In genomic region chr12:55447396-55447760, GRCm38 (mm10) we compare ENCODE assay signal across 8 mouse cellular contexts. TPM values are rescaled to one million over a fixed set of nuclear protein-coding genes. Genes with fewer than 3 reads are reported as not detected.
DNase-seq lines count a peak whose midpoint lies in the region; ATAC-seq and TF ChIP-seq lines count a peak whose summit lies in the region.

No protein-coding gene starts in this region.

- no peaks in the 10 kb centered on the region for H3K9me3 ChIP-seq in heart, postnatal 0 days (replicated peaks; ENCODE audit: control insufficient read depth, low read length)
- H3K9me3 ChIP-seq in forebrain, embryonic 16.5 days (ENCODE audit: control insufficient read depth, low read length): no peaks in the 10 kb centered on the region
- no peaks in the 10 kb centered on the region for H3K9me3 ChIP-seq in liver, postnatal 0 days (ENCODE audit: low read length)

- H3K27me3 ChIP-seq in heart, postnatal 0 days (ENCODE audit: control insufficient read depth, insufficient read depth, low read length): no peaks in the 10 kb centered on the region
- no peaks in the 10 kb centered on the region for H3K27me3 ChIP-seq in forebrain, embryonic 16.5 days (replicated peaks; ENCODE audit: control insufficient read depth, insufficient read depth, low read length)
- H3K27me3 ChIP-seq in liver, postnatal 0 days (ENCODE audit: insufficient read depth, low read length): no peaks in the 10 kb centered on the region

- intact Hi-C loops in left cerebral cortex, postnatal 25 days (cut with DNase I): loop anchor here (2.0 kb wide), 1 partner anchor 49 kb away; no protein-coding TSS in a partner anchor

- peak overlapping the region; percentile 30; the same call in 1 of the 2 replicates for H3K4me2 ChIP-seq in heart, postnatal 0 days (ENCODE audit: low read depth, low read length)
- no peak overlapping the region for H3K4me2 ChIP-seq in forebrain, embryonic 16.5 days (ENCODE audit: low read length)
- H3K4me2 ChIP-seq in liver, postnatal 0 days (ENCODE audit: low read depth, low read length): no peak overlapping the region

- no peak for TF ChIP-seq POLR2A in bone marrow, adult 2 months (IDR thresholded peaks at IDR 0.05; ENCODE audit: borderline replicate concordance, control insufficient read depth, low read depth, low read length)

- no peak for TF ChIP-seq CTCF in heart, postnatal 0 days (IDR thresholded peaks at IDR 0.05; ENCODE audit: low read depth)
- no peak for TF ChIP-seq CTCF in bone marrow, adult 2 months (IDR thresholded peaks at IDR 0.05; ENCODE audit: control insufficient read depth, insufficient read depth, low read length)
- TF ChIP-seq CTCF in liver, postnatal 0 days (IDR thresholded peaks at IDR 0.05; ENCODE audit: low read depth): no peak

- ATAC-seq in heart, postnatal 0 days (ENCODE audit: insufficient read depth, low read depth): no peak
- ATAC-seq in forebrain, embryonic 16.5 days: no peak
- ATAC-seq in liver, postnatal 0 days: no peak

- peak overlapping the region; percentile 98 for H3K27ac ChIP-seq in heart, postnatal 0 days (ENCODE audit: low read depth)
- H3K27ac ChIP-seq in bone marrow, adult 2 months (ENCODE audit: control insufficient read depth, insufficient read depth, low read depth, low read length, poor library complexity): peak overlapping the region; percentile 88
- peak overlapping the region; percentile 62 for H3K27ac ChIP-seq in forebrain, embryonic 16.5 days (ENCODE audit: low read length)
- H3K27ac ChIP-seq in liver, postnatal 0 days (ENCODE audit: low read depth): peak overlapping the region; percentile 82

- peak overlapping the region; percentile 67 for H3K9ac ChIP-seq in heart, postnatal 0 days (replicated peaks; ENCODE audit: low read depth, low read length)
- no peak overlapping the region for H3K9ac ChIP-seq in forebrain, embryonic 16.5 days (replicated peaks; ENCODE audit: low read depth, low read length)
- H3K9ac ChIP-seq in liver, postnatal 0 days (replicated peaks): no peak overlapping the region

- no peak for DNase-seq in heart, postnatal 0 days (ENCODE audit: low spot score)
- no peak for DNase-seq in heart, adult 9 months (ENCODE audit: low spot score in 2 of 2)
- DNase-seq in liver, postnatal 0 days: no peak
- no peak for DNase-seq in urinary bladder, postnatal 4 days (ENCODE audit: low spot score in 2 of 2)
- no peak for DNase-seq in left cerebral cortex, postnatal 25 days (ENCODE audit: low spot score in 2 of 2)
- no peak for DNase-seq in layer of hippocampus, postnatal 25 days (ENCODE audit: extremely low spot score in 1 of 2, low spot score in 1 of 2)

- H3K4me1 ChIP-seq in heart, postnatal 0 days (ENCODE audit: control insufficient read depth, insufficient read depth): peaks cover 54% of the 10 kb centered on the region
- peaks cover 15% of the 10 kb centered on the region for H3K4me1 ChIP-seq in bone marrow, adult 2 months (ENCODE audit: control insufficient read depth, insufficient read depth, low read length)
- H3K4me1 ChIP-seq in forebrain, embryonic 16.5 days (replicated peaks; ENCODE audit: control insufficient read depth, insufficient read depth, low read length): peaks cover 24% of the 10 kb centered on the region
- peaks cover 31% of the 10 kb centered on the region for H3K4me1 ChIP-seq in liver, postnatal 0 days (ENCODE audit: insufficient read depth)

- no peaks in the 10 kb centered on the region for H3K36me3 ChIP-seq in heart, postnatal 0 days (replicated peaks; ENCODE audit: control insufficient read depth, insufficient read depth, low read length)
- H3K36me3 ChIP-seq in forebrain, embryonic 16.5 days (ENCODE audit: control insufficient read depth, insufficient read depth): no peaks in the 10 kb centered on the region
- H3K36me3 ChIP-seq in liver, postnatal 0 days (replicated peaks; ENCODE audit: insufficient read depth, low read length): no peaks in the 10 kb centered on the region

- no peak overlapping the region for H3K4me3 ChIP-seq in heart, postnatal 0 days (ENCODE audit: low read depth, low read length)
- H3K4me3 ChIP-seq in bone marrow, adult 2 months (replicated peaks; ENCODE audit: control insufficient read depth, low read depth, low read length): no peak overlapping the region
- H3K4me3 ChIP-seq in forebrain, embryonic 16.5 days (replicated peaks; ENCODE audit: low read length): no peak overlapping the region
- no peak overlapping the region for H3K4me3 ChIP-seq in liver, postnatal 0 days (ENCODE audit: low read depth, low read length)

- 53% methylated on average over 11 of the region's 11 CpGs for WGBS in heart, postnatal 0 days
- WGBS in bone marrow, adult 2 months: 45% methylated on average over 11 of the region's 11 CpGs
- WGBS in forebrain, embryonic 16.5 days: 76% methylated on average over 11 of the region's 11 CpGs
- WGBS in liver, postnatal 0 days (ENCODE audit: insufficient replicate concordance): 56% methylated on average over 11 of the region's 11 CpGs

- 0 out of 2 replicates have a peak, but pooled peaks have one; percentile 46 for TF ChIP-seq EP300 in heart, postnatal 0 days (IDR thresholded peaks at IDR 0.05; ENCODE audit: low read depth)
- no peak for TF ChIP-seq EP300 in liver, postnatal 0 days (IDR thresholded peaks at IDR 0.05; ENCODE audit: low read depth)

RNA-seq across cellular contexts. Expression of gene Nfkbia, which starts 45.1 kb away (rescaled TPM):
- total RNA-seq in heart, postnatal 0 days (2014; rRNA removed; ENCODE audit: low replicate concordance): 65.1 and 108 TPM in 2 replicates
- 67.1 and 72.4 TPM in 2 replicates for polyA plus RNA-seq in heart, postnatal 0 days (2015; fragmentation: Nextera tagmentation; extraction: Ambion mirVana)
- polyA plus RNA-seq in bone marrow, adult 2 months (2011; ENCODE audit: insufficient read depth, insufficient read length, low replicate concordance, missing spikeins): 51.8 and 91.0 TPM in 2 replicates
- 53.4 and 58.5 TPM in 2 replicates for polyA plus RNA-seq in forebrain, embryonic 16.5 days (2015; fragmentation: Nextera tagmentation; extraction: Ambion mirVana)
- 27.9 and 38.5 TPM in 2 replicates for polyA plus RNA-seq in liver, postnatal 0 days (2015; fragmentation: Nextera tagmentation; extraction: Ambion mirVana)
- total RNA-seq in left cerebral cortex, postnatal 25 days (2021): 10 to 100 TPM; 28.5 to 31.7 TPM
- 10 to 100 TPM; 26.8 to 44.1 TPM for total RNA-seq in layer of hippocampus, postnatal 25 days (2021)
